Mouse (Mus musculus) C2C12 (cell line): ENCODE data around the gene Gtf2e1.

Experiments
- CTCF ChIP-seq: IDR thresholded peaks from one replicate; pipeline ENCODE4 v1.5.1; 2011; ENCODE audit not compliant: control insufficient read depth, insufficient read depth, insufficient read length
- FOSL1 ChIP-seq: IDR thresholded peaks from one replicate; pipeline ENCODE4 v1.8.0; 2011; ENCODE audit warnings: mild to moderate bottlenecking, low read length; ENCODE audit not compliant: poor library complexity, insufficient read depth, severe bottlenecking
- MAX ChIP-seq: IDR thresholded peaks from one replicate; pipeline ENCODE4 v1.6.1; 2011; ENCODE audit warnings: mild to moderate bottlenecking, control low read depth
- USF1 ChIP-seq: IDR thresholded peaks from one replicate; pipeline ENCODE4 v1.6.1; 2011; ENCODE audit warnings: low read depth, mild to moderate bottlenecking, control low read depth, moderate library complexity

GRCm38 (mm10) chr16:37519721-37520120 lies 19.9 kb downstream of the Gtf2e1 start:
- TF ChIP-seq CTCF (no peak), MAX (no peak), USF1 (no peak), FOSL1 (no peak)
